Mouse (Mus musculus) liver, adult 2 months (tissue): ENCODE measurements at regions not wholly inside any gene's neighbourhood (a gene's known extent, or its start where the extent isn't known, plus 50 kb on each side); places are given as distances from the start of the nearest gene placed in this dataset.

Experiments used
- DNase-seq: peaks from one replicate; pipeline ENCODE4 v3.0.0-alpha.2; 2011; ENCODE audit warnings: low read depth, low spot score; ENCODE audit errors: extremely low read depth
- H3K27ac ChIP-seq: fragments of 200-500 bp; replicated peaks from 2 replicates; pipeline ENCODE4 v1.5.1; 2012; ENCODE audit warnings: low read depth, mild to moderate bottlenecking, control low read depth, inconsistent platforms, low read length; ENCODE audit not compliant: insufficient read depth
- H3K27me3 ChIP-seq: fragments of 200-500 bp; 2 replicates; pipeline ENCODE4 v1.6.1; 2012; ENCODE audit warnings: mild to moderate bottlenecking, moderate library complexity, low read length, inconsistent platforms; ENCODE audit not compliant: control insufficient read depth, insufficient read depth
- H3K36me3 ChIP-seq: fragments of 200-500 bp; 2 replicates; pipeline ENCODE4 v1.6.1; 2012; ENCODE audit warnings: low read length, inconsistent platforms; ENCODE audit not compliant: control insufficient read depth, insufficient read depth
- H3K4me1 ChIP-seq: fragments of 200-500 bp; 2 replicates; pipeline ENCODE4 v1.6.1; 2011; ENCODE audit warnings: low read length; ENCODE audit not compliant: control insufficient read depth, insufficient read depth
- H3K4me3 ChIP-seq: fragments of 200-500 bp; 2 replicates; pipeline ENCODE4 v1.5.1; 2011; ENCODE audit warnings: low read depth, mild to moderate bottlenecking, control low read depth, low read length, moderate library complexity; ENCODE audit not compliant: insufficient read depth
- H3K79me2 ChIP-seq: fragments of 200-500 bp; 2 replicates; pipeline ENCODE4 v1.6.1; 2012; ENCODE audit warnings: inconsistent platforms, mild to moderate bottlenecking, low read length, moderate library complexity; ENCODE audit not compliant: control insufficient read depth, insufficient read depth
- H3K9ac ChIP-seq: fragments of 200-500 bp; 2 replicates; pipeline ENCODE4 v1.6.1; 2012; ENCODE audit warnings: low read depth, mild to moderate bottlenecking, control low read depth, inconsistent platforms, low read length
- CTCF ChIP-seq: fragments of 200-500 bp; IDR thresholded peaks from 2 replicates; pipeline ENCODE4 v1.5.1; 2011; ENCODE audit warnings: low read depth, low read length, control low read depth
- POLR2A ChIP-seq: fragments of 200-500 bp; IDR thresholded peaks from 2 replicates; pipeline ENCODE4 v1.6.1; 2011; ENCODE audit warnings: low read length, control low read depth; ENCODE audit not compliant: insufficient read depth; ENCODE audit errors: extremely low read depth
- WGBS: fragments of 180-500 bp; shearing (Covaris S2); methylation state at CpG from one replicate; pipeline ENCODE4 v1.1.7; 2018; 5-methylcytosine and 5-hydroxymethylcytosine counted together

- WGBS = 65% methylated on average over 2 of the region's 2 CpGs
- no peak for DNase-seq
- no peak overlapping the region for H3K27ac ChIP-seq
These were observed 504.0 kb downstream of the Slco6d1 start for GRCm38 (mm10) chr1:98924933-98925332.

GRCm38 (mm10) chr1:98930926-98931325 lies 510.0 kb downstream of the Slco6d1 start:
- H3K4me3 ChIP-seq = no peak overlapping the region
- H3K79me2 ChIP-seq = no peaks in the 10 kb centered on the region
- H3K4me1 ChIP-seq = no peaks in the 10 kb centered on the region
- DNase-seq = no peak
- TF ChIP-seq POLR2A (no peak), CTCF (no peak)
- WGBS = 56% methylated on average over 1 of the region's 1 CpGs
- H3K27me3 ChIP-seq = no peaks in the 10 kb centered on the region
- no peaks in the 10 kb centered on the region for H3K36me3 ChIP-seq
- H3K27ac ChIP-seq = no peak overlapping the region
- H3K9ac ChIP-seq = no peak overlapping the region

More at GRCm38 (mm10) chr1:98924933-98925332, 504.0 kb downstream of the Slco6d1 start:
- Histone ChIP-seq H3K36me3 (no peaks in the 10 kb centered on the region), H3K4me3 (no peak overlapping the region), H3K27me3 (no peaks in the 10 kb centered on the region), H3K79me2 (no peaks in the 10 kb centered on the region), H3K4me1 (no peaks in the 10 kb centered on the region), H3K9ac (no peak overlapping the region)
- no peak for TF ChIP-seq CTCF
- TF ChIP-seq POLR2A = no peak

DNA sequence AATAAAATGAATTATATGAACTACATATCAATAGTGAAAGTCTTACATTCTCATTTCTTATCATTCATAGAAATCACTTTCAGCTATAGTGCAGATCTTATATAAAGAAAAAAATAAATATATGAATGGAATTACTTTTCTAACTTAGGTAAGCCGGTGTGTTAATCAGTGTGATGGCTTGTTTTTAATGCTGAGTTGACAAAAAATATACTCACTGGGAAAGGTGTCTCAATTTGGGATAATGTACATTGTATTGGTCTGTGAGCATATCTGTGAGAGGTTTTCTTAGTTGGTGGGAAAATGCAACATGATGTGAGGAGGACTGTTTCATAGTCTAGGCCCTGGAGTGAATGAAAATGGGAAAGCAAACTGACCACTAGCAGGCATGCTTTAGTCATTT lies 511.3 kb downstream of the Slco6d1 start:
- H3K9ac ChIP-seq = no peak overlapping the region
- H3K4me3 ChIP-seq = no peak overlapping the region
- no peaks in the 10 kb centered on the region for H3K4me1 ChIP-seq
- H3K79me2 ChIP-seq = no peaks in the 10 kb centered on the region
- no peak for DNase-seq
- H3K27me3 ChIP-seq = no peaks in the 10 kb centered on the region
- 98% methylated on average over 1 of the region's 1 CpGs for WGBS
- H3K27ac ChIP-seq = no peak overlapping the region
- no peak for TF ChIP-seq POLR2A
- TF ChIP-seq CTCF = no peak
- no peaks in the 10 kb centered on the region for H3K36me3 ChIP-seq

GRCm38 (mm10) chr1:98977686-98978085 lies 556.8 kb downstream of the Slco6d1 start:
- H3K27me3 ChIP-seq = no peaks in the 10 kb centered on the region
- TF ChIP-seq POLR2A (no peak), CTCF (no peak)
- no peaks in the 10 kb centered on the region for H3K4me1 ChIP-seq
- no peak overlapping the region for H3K27ac ChIP-seq
- WGBS = 86% methylated on average over 1 of the region's 1 CpGs
- H3K36me3 ChIP-seq = no peaks in the 10 kb centered on the region
- H3K79me2 ChIP-seq = no peaks in the 10 kb centered on the region
- no peak for DNase-seq
- H3K9ac ChIP-seq = no peak overlapping the region
- no peak overlapping the region for H3K4me3 ChIP-seq
